Mouse (Mus musculus) layer of hippocampus, adult 8-10 months (tissue): ENCODE data around the gene Fes. TPM values are rescaled to one million over a fixed set of nuclear protein-coding genes. Genes with fewer than 3 reads are reported as not detected.

ENCODE experiments used
- DNase-seq, 2 experiments: peaks; one replicate each; pipeline ENCODE4 v3.0.0; 2022; ENCODE audit warnings: low spot score in 2 of 2
- total RNA-seq, 4 experiments: library from RNA; stranded (reverse); gene quantifications; 2 replicates each; pipeline ENCODE4 v1.2.4; 2022

The Fes gene
- total RNA-seq, 4 experiments from 2014 or later, result 7.0 to 20.0 (median 14.1) TPM

DNA sequence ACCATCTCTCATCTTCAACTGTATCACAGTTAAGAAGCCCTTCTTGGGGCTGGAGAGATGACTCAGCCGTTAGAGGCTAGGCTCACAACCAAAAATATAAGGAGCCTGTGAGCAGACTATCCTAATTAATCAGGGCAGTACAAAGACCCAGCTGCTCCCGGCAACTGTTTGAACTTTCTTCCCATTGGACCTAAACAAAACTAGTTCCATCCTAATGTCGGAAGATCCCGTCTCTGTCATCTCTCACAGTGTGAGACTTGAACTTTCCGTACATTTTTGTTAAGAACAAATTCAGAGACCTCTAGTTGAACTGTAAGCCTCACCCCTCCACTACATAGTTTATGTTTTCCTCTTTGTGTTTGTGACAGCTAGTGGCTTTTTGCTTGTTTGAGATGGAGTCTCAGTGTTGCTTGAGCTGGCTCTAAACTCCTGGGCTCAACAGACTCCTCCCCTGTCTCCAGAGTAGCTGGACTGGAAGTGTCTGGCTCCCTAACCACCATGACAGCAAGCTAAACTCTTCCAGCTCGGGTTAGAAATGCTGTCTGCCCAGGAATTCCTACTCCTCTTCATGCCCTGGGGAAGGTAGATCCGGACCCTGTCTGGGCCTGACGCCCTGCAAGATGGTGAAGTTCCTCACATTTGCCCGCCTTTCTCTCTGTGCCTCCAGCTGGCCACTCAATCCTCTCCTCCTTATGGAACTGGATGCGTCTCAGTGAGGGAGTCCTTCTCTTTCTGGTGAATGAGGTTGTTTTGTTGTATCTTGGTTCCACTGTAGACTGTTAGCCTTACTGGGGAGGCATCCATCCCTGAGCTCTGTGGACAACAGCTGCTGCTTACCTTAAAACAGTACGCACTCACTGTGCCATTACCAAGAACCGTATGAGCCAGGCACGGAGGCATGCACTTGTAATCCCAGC, 39.8 kb downstream of the Fes start:
- DNase-seq, result no peak

DNA sequence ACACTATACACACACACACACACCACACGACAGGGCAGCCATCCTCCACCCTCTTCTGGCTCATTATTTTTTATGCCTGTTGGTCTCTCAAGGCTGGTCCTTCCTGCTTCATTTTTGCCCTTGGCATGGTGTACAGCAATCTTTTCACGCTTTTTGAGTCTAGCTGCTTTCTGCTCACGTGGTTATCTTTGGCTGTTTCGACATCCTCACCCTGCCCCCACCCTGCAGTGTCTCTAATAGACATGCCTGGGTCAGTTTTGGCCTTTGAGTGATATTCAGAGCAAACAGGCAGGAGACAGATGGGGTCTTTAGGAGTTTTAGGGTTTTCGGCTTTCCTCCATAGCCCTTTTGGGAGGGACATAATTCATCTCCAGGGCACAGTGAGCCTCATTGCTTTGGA, 40.9 kb downstream of the Fes start:
- DNase-seq, result no peak

DNA sequence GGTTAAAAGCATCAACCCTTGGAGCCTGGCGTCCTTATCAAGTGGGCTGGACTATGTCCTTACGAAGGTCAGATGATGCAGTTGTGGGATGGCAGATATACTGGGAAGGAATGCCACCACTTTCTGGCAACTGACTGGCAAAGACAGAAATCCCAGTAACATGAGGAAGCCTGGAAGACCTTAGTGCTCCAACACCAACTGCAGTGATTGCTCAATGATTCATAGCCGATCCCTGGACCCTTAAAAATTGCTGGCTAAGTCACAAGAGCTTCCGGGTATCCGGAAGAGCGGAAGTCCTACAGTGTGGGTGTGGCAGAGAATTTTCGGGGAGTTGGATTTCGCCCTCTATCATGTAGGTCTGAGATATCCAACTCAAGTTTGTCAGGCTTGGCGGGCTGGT, 41.6 kb downstream of the Fes start:
- no peak for DNase-seq

DNA sequence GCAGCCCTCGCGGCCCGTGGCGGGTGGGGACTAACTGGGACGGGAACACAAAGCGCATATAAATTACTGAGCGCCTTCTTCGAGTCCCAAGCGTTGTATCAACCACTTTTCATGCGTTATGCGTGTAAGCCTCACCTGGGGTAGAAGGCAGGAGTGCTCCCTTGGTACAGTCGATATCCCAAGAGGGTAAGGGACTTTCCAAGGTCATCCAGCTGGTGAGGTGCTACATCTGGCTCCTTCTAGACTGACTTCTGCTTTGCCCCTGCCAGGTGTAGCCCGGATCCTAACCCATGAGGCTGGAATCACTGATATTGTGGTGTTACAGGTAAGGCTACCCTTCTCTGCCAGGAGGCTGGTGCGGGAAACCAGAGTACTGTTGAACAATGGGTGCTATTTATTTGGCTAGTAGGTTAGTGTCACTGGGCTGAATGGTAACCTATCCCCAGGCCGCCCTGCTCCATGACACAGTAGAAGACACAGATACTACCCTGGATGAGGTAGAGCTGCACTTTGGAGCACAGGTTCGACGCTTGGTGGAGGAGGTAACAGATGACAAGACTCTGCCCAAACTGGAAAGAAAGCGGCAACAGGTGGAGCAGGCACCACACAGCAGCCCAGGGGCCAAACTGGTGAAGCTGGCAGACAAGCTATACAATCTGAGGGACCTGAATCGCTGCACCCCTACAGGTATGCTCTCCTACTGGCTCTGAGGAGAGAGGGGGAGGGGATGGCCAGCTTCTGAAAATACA, 44.3 kb downstream of the Fes start:
- no peak for DNase-seq

DNA sequence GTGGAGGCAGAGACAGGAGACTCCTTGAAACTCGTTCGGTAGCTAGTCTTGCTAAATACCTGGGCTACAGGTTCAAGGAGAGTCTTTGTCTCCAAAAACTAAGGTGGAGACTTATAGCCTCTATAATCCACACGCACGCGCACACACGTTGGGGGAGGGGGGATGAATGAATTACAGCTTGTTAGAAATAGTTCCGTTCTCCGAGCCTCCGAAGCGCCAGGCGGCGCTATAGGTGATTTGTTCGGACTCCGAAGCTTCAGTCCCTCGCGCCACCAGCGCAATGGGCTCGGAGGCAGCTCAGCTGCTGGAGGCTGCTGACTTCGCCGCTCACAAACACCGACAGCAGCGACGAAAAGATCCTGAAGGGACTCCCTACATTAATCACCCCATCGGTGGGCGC, 44.9 kb downstream of the Fes start, which contains the start of gene Hddc3:
Hddc3 (plus strand) TSS at position 247 of the 400 bp plus-strand sequence.
- peak; percentile 93 to 97 for DNase-seq

DNA sequence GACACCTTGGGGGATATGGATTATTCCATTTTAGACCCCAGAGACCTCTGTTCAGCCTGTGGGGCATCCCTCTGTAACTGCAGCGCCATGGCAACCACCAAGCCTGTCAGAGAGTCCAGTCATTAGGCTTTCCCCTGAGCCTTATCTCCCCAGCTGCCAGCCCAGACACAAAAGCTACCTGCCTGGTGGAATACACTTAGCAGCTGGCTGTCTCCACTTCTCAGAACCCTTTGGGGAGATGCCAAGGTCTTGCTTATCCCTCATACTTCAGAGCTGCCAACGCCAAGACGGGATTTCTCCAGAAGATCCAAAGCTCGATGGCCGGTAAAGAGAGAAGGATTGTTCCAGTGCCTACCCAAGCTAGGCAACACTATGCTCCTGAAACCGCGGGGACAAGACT, 46.0 kb downstream of the Fes start:
- no peak for DNase-seq

DNA sequence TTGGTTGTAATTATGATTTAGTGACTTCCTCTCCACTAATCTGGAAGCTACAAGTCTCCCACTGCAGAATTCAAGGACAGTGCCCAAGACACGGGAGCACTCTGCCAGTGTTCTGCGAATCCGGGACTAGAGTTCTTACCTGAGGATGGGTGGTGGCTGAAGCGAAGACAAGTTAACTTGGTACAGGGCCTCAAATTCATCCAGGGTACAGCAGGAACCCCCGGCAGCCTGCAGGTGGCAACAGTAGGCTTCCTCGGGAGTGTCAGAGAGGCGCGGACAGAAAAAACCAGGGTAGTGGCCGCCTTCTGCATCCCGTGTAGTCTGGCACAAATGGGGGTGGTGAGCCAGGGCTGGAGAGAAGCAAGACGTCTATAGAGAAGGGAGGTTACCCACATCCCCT, 47.0 kb downstream of the Fes start, which contains the start of gene Unc45a:
Unc45a (minus strand) TSS at position 213 of the 400 bp plus-strand sequence.
- peak in 1 of 2 experiments; percentile 58 for DNase-seq

DNA sequence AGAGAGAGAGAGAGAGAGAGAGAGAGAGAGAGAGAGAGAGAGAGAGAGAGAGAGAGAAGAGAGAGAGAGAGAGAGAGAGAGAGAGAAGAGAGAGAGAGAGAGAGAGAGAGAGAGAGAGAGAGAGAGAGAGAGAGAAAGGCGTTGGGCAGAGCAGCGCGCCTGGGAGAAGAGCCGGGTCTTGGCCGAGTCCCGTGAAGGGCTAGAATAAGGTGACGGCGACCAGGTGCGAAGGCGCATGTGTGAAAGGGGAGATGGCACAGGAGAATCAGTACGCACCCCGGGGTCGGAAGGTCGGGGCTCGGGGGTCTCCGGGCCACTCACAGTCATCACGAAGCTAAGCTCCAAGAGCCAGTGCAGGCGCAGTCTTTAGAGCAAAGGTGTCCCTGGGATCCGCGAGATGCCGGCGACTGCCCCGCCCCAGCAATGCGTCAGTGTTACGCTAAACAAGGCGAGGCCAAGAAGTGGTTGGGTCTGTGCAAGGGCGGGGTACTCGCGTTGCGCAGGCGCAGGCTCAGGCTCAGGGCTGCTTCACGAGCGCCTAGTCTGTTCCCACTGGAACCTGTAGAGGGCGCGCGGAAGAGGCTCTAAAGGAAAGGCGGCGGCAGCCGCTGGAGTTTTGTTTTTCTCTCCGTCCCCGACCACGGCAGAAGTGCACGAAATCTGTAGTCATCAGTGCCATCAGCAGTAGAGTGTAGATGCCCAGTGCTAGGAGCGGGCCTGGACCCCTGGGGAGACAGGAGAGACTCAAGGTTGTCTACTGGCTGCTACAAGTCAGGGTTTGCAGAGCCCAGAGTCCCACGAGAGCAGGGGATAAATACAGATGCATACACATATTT, 47.7 kb downstream of the Fes start:
- peak; percentile 97 to 99 for DNase-seq

DNA sequence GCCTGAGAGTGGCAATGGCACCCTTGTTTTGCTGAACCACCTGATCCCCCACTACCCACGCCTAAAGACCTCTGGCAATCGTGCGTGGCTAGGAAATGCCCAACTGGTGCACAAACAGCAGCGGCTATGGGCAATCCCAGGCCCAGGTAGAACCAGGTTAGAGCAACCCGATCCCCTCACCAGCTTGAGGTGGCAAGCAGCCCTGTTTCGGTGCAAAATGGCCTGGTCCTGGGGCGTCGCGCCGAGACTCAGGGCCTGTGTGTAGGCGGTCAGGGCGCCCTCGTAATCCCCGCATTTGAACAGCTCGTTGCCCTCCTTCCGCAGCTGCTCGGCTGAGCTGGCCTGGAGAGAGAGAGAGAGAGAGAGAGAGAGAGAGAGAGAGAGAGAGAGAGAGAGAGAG, 48.4 kb downstream of the Fes start:
- no peak for DNase-seq

DNA sequence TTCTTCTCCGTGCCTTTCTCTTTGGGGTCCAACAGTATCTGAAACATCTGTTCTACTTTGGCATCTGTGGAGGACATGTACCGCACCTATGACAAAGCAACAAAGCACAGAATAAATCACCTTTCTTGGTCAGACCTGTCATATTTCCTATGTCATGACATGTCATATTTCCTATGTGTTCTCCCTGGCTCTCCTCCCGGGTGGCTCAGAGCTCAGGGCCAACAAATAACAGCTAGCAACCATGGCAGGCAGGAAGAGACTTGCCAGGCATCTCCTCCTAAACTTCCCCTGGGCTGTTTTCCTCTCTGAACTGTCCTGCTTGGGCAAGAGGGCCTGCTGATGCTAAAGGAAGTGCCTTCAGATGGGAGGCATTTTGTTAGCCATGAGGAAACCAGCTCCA, 50.8 kb downstream of the Fes start:
- DNase-seq, result no peak

DNA sequence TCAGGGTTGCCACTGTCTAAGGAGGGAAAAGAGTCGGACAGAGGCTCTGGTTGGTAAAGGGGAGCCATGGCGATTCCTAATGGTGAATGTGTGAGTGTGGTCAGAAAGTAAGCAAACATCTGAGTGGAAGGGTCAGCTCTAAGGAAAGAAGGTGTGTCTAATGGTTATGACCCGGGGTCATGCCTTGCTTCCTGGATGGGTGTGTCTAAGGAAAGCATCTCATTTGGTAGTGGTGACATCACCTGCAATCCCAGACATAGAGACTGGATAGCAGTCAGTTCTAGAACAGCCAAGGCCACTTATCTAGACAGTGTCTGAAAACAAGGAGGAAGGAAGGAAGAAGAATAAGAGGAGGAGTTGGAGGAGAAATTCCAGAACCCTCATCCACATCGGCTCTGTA, 52.9 kb downstream of the Fes start:
- DNase-seq, result no peak

DNA sequence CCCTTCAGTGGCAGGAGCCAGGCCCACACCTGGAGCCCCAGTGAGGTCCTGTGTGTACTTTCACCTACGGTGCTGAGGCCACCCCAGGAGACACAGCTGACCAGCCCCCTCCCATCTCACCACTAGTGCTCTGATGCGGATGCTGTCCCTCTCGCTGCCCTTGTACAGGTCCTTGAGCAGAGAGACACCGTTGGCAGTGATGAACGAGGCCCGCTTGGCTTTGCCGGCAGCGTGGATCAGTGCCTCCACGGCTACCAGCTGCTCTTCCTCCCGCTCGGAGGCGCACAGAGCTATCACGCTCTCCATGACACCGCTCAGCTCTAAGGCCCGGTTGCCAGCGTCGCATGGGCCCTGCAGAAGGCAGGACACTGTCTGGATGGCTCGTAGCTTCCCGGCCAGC, 56.3 kb downstream of the Fes start:
- DNase-seq, result no peak

DNA sequence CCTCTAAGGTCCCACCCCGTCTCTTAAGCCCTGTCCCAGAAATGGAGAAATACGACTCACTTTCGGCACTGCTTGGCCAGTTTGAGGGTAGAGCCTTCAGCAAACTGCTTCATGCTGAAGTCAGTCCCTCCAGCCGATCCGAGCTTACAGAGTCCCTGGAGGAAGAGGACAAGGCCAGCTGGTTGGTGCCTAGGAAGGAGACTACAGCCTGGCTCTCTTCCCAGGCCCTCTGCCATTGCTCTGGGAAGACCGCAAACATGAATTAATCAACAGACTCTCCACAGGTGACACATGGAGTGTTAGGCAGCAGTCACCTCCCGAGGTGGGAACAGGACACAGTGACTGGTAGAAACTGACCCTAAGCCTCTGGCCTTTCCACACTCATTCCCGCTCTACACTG, 57.5 kb downstream of the Fes start:
- no peak for DNase-seq

Other genes starting within 250 kb of the Fes start
- gene Sema4b, start 201.1 kb downstream of the Fes start, total RNA-seq, result 10 to 100 TPM; 22.0 to 27.7 (median 25.9) TPM
- 10 to 100 TPM; 20.3 to 31.5 (median 25.9) TPM for gene Cib1, start 155.1 kb downstream of the Fes start, total RNA-seq
- gene Gdpgp1, start 155.1 kb downstream of the Fes start, total RNA-seq, result 1 to 10 TPM; 6.2 to 7.5 (median 7.0) TPM
- gene Ttll13, start 141.6 kb downstream of the Fes start, total RNA-seq, result 1 to 10 TPM; 1.3 to 2.1 (median 1.8) TPM
- 10 to 100 TPM; 37.2 to 43.3 (median 38.6) TPM for gene Ngrn, start 126.7 kb downstream of the Fes start, total RNA-seq
- gene Vps33b, start 118.3 kb downstream of the Fes start, total RNA-seq, result 10 to 100 TPM; 19.8 to 27.7 (median 23.7) TPM
- gene Prc1, start 93.5 kb downstream of the Fes start, total RNA-seq, result 1 to 10 TPM in 3 of 4 experiments, under 1 TPM in 1; 0.51 to 1.9 (median 1.5) TPM
- 10 to 100 TPM; 12.7 to 19.0 (median 14.2) TPM for gene Rccd1, start 63.5 kb downstream of the Fes start, total RNA-seq
- 10 to 100 TPM; 35.5 to 47.2 (median 40.6) TPM for gene Unc45a, start 46.9 kb downstream of the Fes start, total RNA-seq
- gene Hddc3, start 44.8 kb downstream of the Fes start, total RNA-seq, result 10 to 100 TPM; 37.7 to 55.7 (median 49.0) TPM
- 100 to 1,000 TPM; 161 to 192 (median 173) TPM for gene Man2a2, start 16.6 kb downstream of the Fes start, total RNA-seq
- 10 to 100 TPM; 36.1 to 43.8 (median 39.7) TPM for gene Furin, start 17.5 kb upstream of the Fes start, total RNA-seq
- gene Blm, start 147.2 kb upstream of the Fes start, total RNA-seq, result 1 to 10 TPM; 3.5 to 5.2 (median 4.8) TPM